Mouse (Mus musculus) E14TG2a.4 (cell line): ENCODE measurements at regions not wholly inside any gene's neighbourhood (a gene's known extent, or its start where the extent isn't known, plus 50 kb on each side); places are given as distances from the start of the nearest gene placed in this dataset.
"Not testable (repeated sequence)": the region's sequence is repeated elsewhere in the genome, so short reads cannot be mapped to it uniquely, and the experiment has no call there.

ENCODE experiments used
- H3K27me3 ChIP-seq: 2 replicates; pipeline ENCODE4 v1.6.1; 2014; ENCODE audit warnings: low read length, control low read depth; ENCODE audit not compliant: insufficient read depth
- H3K36me3 ChIP-seq: 2 replicates; pipeline ENCODE4 v1.6.1; 2014; ENCODE audit warnings: low read length, control low read depth; ENCODE audit not compliant: insufficient read depth
- H3K4me1 ChIP-seq: replicated peaks from 2 replicates; pipeline ENCODE4 v1.6.1; 2014; ENCODE audit warnings: low read depth, low read length, control low read depth
- H3K4me3 ChIP-seq: replicated peaks from 2 replicates; pipeline ENCODE4 v1.5.1; 2014; ENCODE audit warnings: mild to moderate bottlenecking, low read length
- H3K9me3 ChIP-seq: 2 replicates; pipeline ENCODE4 v1.6.1; 2014; ENCODE audit warnings: low read length, control low read depth
- CTCF ChIP-seq: conservative IDR thresholded peaks from 2 replicates; pipeline ENCODE4 v1.5.1; 2014; ENCODE audit warnings: low read length
- NANOG ChIP-seq: IDR thresholded peaks from 2 replicates; pipeline ENCODE4 v1.6.1; 2014; ENCODE audit warnings: borderline replicate concordance, low read length, mixed read lengths
- POU5F1 ChIP-seq: IDR thresholded peaks from 2 replicates; pipeline ENCODE4 v1.6.1; 2014; ENCODE audit warnings: low read length, borderline replicate concordance

DNA sequence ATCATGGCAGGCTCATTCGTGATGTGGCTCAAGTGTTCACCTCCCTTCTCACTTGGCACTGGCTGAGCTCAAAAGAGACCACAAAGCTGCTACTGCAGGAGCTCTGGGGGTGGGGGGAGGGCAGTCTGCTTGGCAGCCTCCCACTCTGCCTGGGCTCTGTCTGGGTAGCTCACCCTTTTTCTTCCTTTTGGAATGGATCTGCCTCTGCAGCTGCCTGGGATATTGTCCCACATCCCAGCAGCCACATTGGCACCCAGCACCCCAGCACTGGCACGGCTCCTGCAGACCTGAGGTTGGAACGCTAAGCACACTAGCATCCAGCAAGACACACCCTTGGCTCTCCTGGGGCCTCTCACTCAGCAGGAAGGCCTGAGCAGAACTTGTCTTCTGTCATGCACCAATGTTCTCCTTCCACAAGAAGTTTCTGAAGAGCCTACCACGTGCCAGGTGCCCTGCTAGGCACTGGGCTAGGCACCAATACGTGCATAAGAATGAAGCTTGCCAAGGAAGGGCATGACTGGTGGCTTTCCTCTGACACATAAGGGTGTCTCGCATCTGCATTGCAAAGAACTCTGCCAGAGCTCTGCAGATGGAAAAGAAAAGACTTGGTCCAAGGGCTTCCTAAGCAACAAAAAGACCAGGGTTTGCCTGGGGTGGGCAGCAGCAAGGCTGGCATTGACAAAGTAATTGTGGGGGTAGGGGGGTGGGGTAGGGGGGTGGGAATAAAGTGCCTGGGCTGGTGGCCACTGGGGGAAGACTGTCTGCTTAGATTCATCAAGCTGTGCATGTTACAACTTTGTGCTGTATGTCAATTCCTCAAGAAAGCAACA is 112.1 kb upstream of the Sipa1l1 start:
- H3K4me3 ChIP-seq, H3K4me1 ChIP-seq, H3K27me3 ChIP-seq, H3K9me3 ChIP-seq, H3K36me3 ChIP-seq: not testable (repeated sequence)

DNA sequence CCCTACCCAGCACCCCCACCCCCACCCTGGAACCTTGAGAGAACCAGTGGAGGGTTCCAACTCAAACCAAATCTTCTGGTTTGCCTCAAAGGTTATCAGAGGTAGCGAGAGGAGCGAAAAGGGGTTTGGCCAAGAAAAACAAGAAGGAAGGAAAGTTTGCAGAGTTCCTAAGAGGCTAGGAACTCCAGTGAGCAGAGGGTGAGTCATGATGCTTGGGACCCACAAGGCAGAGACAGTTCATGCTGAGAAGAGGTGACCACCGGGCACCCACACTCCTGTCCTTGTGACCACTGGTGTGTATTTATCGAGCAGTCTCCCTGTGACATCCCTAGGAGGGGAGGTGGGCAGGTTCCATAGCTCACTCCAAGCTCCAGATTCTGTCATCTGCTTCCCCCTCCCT is 104.1 kb upstream of the Sipa1l1 start:
- Histone ChIP-seq H3K9me3 (peaks cover 3% of the 10 kb centered on the region; the same call in 1 of the 2 replicates), H3K36me3 (no peaks in the 10 kb centered on the region), H3K4me3 (no peak overlapping the region), H3K27me3 (no peaks in the 10 kb centered on the region), H3K4me1 (no peaks in the 10 kb centered on the region)
- TF ChIP-seq CTCF: no peak

GRCm38 (mm10) chr12:82066860-82067259 is 102.3 kb upstream of the Sipa1l1 start:
- no peaks in the 10 kb centered on the region for H3K36me3 ChIP-seq
- TF ChIP-seq NANOG: no peak
- H3K27me3 ChIP-seq: no peaks in the 10 kb centered on the region
- H3K9me3 ChIP-seq: peaks cover 3% of the 10 kb centered on the region; the same call in 1 of the 2 replicates
- no peak overlapping the region for H3K4me3 ChIP-seq
- H3K4me1 ChIP-seq: no peaks in the 10 kb centered on the region

- H3K27me3 ChIP-seq: peaks cover 21% of the 10 kb centered on the region
- TF ChIP-seq POU5F1: no peak
- no peak for TF ChIP-seq CTCF
- no peak for TF ChIP-seq NANOG
- no peak overlapping the region for H3K4me3 ChIP-seq
- no peaks in the 10 kb centered on the region for H3K36me3 ChIP-seq
- no peaks in the 10 kb centered on the region for H3K4me1 ChIP-seq
- H3K9me3 ChIP-seq: peaks cover 3% of the 10 kb centered on the region; the same call in 1 of the 2 replicates
Observed at GRCm38 (mm10) chr12:82069621-82070020, 99.5 kb upstream of the Sipa1l1 start.

- TF ChIP-seq NANOG (no peak), POU5F1 (no peak)
- H3K9me3 ChIP-seq: peaks cover 3% of the 10 kb centered on the region; the same call in 1 of the 2 replicates
- H3K36me3 ChIP-seq: no peaks in the 10 kb centered on the region
Observed at GRCm38 (mm10) chr12:82072810-82073465, 96.2 kb upstream of the Sipa1l1 start.

DNA sequence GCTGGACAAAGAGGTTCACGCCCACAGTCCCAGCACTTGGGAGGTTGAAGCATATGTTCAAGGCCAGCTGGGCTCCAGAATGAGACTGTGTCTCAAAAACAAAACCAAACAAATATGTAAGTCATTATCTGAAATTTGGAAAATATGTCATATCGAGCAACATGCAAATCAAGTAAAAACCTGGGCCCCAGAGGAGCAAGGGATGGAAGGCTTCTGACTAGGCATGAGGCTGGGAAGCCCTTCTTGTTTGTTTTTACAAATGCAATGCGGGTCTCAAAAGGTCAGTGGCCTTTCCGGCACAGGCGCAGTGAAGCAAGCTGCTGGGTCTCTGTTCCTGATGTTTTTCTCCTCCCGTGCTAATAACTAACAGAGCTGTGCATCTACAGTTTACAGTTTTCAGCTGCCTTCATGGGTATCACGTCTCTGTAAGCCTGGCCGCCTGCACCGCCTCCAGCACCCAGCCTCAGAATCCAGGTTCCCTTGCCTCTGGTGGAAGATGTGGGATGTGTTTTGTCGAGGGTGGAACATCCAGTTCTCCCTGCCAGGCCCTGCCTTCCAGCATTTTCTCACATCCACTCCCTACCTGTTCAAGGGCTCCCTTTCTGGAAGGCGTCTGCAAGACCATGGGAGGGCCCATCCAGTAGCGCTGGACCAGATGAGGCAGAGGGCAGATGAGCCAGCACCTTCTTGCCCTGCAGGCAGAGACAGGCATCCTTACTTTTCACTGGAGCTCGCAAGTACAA is 93.5 kb upstream of the Sipa1l1 start:
- Histone ChIP-seq H3K4me3 (no peak overlapping the region), H3K27me3 (peaks cover 21% of the 10 kb centered on the region), H3K36me3 (no peaks in the 10 kb centered on the region), H3K4me1 (no peaks in the 10 kb centered on the region), H3K9me3 (no peaks in the 10 kb centered on the region)
- TF ChIP-seq CTCF: no peak

More at GRCm38 (mm10) chr12:82072810-82073465, 96.2 kb upstream of the Sipa1l1 start:
- peaks cover 21% of the 10 kb centered on the region for H3K27me3 ChIP-seq
- H3K4me3 ChIP-seq: no peak overlapping the region
- H3K4me1 ChIP-seq: no peaks in the 10 kb centered on the region

GRCm38 (mm10) chr12:82076766-82077165 is 92.4 kb upstream of the Sipa1l1 start:
- no peaks in the 10 kb centered on the region for H3K36me3 ChIP-seq
- TF ChIP-seq POU5F1 (no peak), NANOG (no peak), CTCF (no peak)
- H3K4me1 ChIP-seq: no peaks in the 10 kb centered on the region
- no peak overlapping the region for H3K4me3 ChIP-seq
- peaks cover 21% of the 10 kb centered on the region for H3K27me3 ChIP-seq
- no peaks in the 10 kb centered on the region for H3K9me3 ChIP-seq

DNA sequence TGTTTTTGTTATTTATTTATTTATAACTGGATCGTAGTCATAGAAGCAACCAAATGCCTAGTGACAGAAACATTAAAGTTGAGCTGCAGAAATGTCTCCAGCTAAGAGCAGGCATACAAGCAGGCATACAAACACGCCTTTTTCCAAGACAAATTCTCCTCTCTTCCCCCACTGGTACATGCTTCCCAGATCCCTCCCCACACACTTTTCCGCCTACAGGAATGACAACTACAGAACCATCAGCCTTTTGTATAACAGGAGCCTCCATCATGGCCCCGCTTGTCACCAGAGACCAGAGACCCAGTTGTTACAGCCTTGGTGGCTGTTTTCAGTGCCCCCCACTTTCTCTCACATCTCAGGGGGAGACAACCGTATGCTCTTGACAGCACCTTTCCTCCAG is 91.2 kb upstream of the Sipa1l1 start:
- Histone ChIP-seq H3K27me3 (peaks cover 10% of the 10 kb centered on the region), H3K4me3 (no peak overlapping the region), H3K36me3 (no peaks in the 10 kb centered on the region), H3K9me3 (no peaks in the 10 kb centered on the region), H3K4me1 (no peaks in the 10 kb centered on the region)
- TF ChIP-seq CTCF (no peak), NANOG (no peak), POU5F1 (no peak)

- H3K4me1 ChIP-seq: no peaks in the 10 kb centered on the region
Observed at GRCm38 (mm10) chr12:82078740-82079139, 90.4 kb upstream of the Sipa1l1 start.

More at GRCm38 (mm10) chr12:82078740-82079139, 90.4 kb upstream of the Sipa1l1 start:
- no peaks in the 10 kb centered on the region for H3K9me3 ChIP-seq
- no peak overlapping the region for H3K4me3 ChIP-seq
- H3K36me3 ChIP-seq: no peaks in the 10 kb centered on the region
- peaks cover 2% of the 10 kb centered on the region for H3K27me3 ChIP-seq
- no peak for TF ChIP-seq NANOG
- TF ChIP-seq CTCF: no peak
